Mouse (Mus musculus): Measurements from ENCODE around the gene Fam102b. TPM values are rescaled to one million over a fixed set of nuclear protein-coding genes. Genes with fewer than 3 reads are reported as not detected.

Gene Fam102b
- polyA plus RNA-seq, 1 experiment from 2014 or later: 12.2 TPM

DNA sequence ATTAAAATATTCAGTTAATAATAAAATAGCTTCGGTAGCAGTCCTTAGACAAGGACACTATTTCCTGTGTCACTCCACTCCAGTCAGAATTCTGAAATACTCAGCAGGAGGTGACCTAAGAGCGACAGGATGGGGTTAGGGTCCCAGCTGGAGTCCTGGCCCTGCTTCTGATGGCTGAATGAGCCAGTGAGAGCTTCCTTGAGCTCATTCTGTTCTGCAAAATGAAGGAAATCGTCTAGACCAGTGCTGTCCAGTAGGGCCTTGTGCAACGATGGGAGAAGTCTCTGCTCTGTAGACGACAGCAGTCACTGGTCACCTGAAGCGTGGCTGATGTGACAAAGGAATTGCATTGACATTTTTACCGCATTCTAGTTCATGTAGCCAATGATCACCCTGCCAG lies 16.0 kb upstream of the Fam102b start:
- Histone ChIP-seq H3K4me3 (ENCODE audit: low read depth, low read length) (no peak overlapping the region), H3K27ac (replicated peaks; ENCODE audit: low read depth, low read length) (no peak overlapping the region), H3K4me2 (ENCODE audit: low read depth, low read length) (no peak overlapping the region), H3K36me3 (replicated peaks; ENCODE audit: control insufficient read depth, insufficient read depth, low read depth, low read length) (no peaks in the 10 kb centered on the region), H3K4me1 (ENCODE audit: control insufficient read depth, insufficient read depth, low read length) (no peaks in the 10 kb centered on the region), H3K9me3 (replicated peaks; ENCODE audit: control insufficient read depth, low read length) (no peaks in the 10 kb centered on the region), H3K27me3 (ENCODE audit: control insufficient read depth, insufficient read depth, low read length) (no peaks in the 10 kb centered on the region), H3K9ac (replicated peaks; ENCODE audit: low read length) (no peak overlapping the region)
- no peak for ATAC-seq (replicated peaks; ENCODE audit: insufficient number of reproducible peaks, low FRiP score, low TSS enrichment, low read depth)
- DNase-seq (ENCODE audit: low spot score): no peak
- WGBS: 57% methylated on average over 7 of the region's 7 CpGs

DNA sequence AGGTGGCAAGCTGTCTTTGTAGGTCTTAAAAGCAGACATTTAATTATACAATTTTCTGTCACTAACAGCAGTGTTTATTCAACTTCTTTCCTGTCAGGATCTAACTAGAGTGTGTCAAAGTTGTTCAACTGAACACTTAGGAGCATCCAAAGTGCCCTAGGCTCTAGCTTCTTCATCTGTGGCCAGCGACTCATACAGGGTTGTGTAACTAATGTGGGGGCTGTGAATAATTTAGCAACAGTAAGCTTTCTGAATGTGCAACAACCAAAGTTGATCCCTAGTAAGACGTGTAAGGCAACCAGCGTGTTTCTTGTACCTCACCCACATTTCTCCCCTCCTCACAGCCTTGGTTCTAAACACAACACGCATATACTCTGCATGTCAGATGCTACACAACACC lies 13.5 kb upstream of the Fam102b start:
- Histone ChIP-seq H3K4me2 (ENCODE audit: low read depth, low read length) (no peak overlapping the region), H3K27me3 (ENCODE audit: control insufficient read depth, insufficient read depth, low read length) (no peaks in the 10 kb centered on the region), H3K9ac (replicated peaks; ENCODE audit: low read length) (no peak overlapping the region), H3K9me3 (replicated peaks; ENCODE audit: control insufficient read depth, low read length) (no peaks in the 10 kb centered on the region), H3K4me3 (ENCODE audit: low read depth, low read length) (no peak overlapping the region), H3K4me1 (ENCODE audit: control insufficient read depth, insufficient read depth, low read length) (no peaks in the 10 kb centered on the region), H3K27ac (replicated peaks; ENCODE audit: low read depth, low read length) (no peak overlapping the region), H3K36me3 (replicated peaks; ENCODE audit: control insufficient read depth, insufficient read depth, low read depth, low read length) (no peaks in the 10 kb centered on the region)
- DNase-seq (ENCODE audit: low spot score) (no peak), ATAC-seq (replicated peaks; ENCODE audit: insufficient number of reproducible peaks, low FRiP score, low TSS enrichment, low read depth) (no peak)
- WGBS: 80% methylated on average over 4 of the region's 4 CpGs

DNA sequence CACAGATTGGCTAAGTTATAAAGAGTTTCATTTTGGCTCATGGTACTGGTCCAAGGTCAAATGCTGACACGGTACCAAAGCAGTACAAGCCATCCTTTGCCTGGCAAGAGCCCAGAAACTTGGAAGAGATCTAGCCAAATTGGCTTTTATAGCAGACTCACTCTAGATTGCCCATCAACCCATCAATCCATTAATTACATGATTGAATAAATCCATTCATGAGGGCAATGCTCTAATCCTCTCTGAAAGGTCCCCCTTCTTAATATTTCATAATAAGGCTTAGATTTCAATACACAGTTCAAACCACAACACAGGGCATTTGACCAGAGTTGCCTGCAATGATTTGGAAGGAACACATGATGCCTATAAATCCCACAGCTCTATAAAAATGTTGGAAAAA lies 7.0 kb upstream of the Fam102b start:
- DNase-seq (ENCODE audit: low spot score): no peak
- no peaks in the 10 kb centered on the region for H3K36me3 ChIP-seq (replicated peaks; ENCODE audit: control insufficient read depth, insufficient read depth, low read depth, low read length)
- H3K27ac ChIP-seq (replicated peaks; ENCODE audit: low read depth, low read length): no peak overlapping the region
- no peak overlapping the region for H3K9ac ChIP-seq (replicated peaks; ENCODE audit: low read length)
- H3K9me3 ChIP-seq (replicated peaks; ENCODE audit: control insufficient read depth, low read length): no peaks in the 10 kb centered on the region
- H3K4me1 ChIP-seq (ENCODE audit: control insufficient read depth, insufficient read depth, low read length): no peaks in the 10 kb centered on the region
- no peak overlapping the region for H3K4me3 ChIP-seq (ENCODE audit: low read depth, low read length)
- WGBS: 70% methylated on average over 1 of the region's 1 CpGs
- ATAC-seq (replicated peaks; ENCODE audit: insufficient number of reproducible peaks, low FRiP score, low TSS enrichment, low read depth): no peak
- H3K27me3 ChIP-seq (ENCODE audit: control insufficient read depth, insufficient read depth, low read length): no peaks in the 10 kb centered on the region
- no peak overlapping the region for H3K4me2 ChIP-seq (ENCODE audit: low read depth, low read length)

DNA sequence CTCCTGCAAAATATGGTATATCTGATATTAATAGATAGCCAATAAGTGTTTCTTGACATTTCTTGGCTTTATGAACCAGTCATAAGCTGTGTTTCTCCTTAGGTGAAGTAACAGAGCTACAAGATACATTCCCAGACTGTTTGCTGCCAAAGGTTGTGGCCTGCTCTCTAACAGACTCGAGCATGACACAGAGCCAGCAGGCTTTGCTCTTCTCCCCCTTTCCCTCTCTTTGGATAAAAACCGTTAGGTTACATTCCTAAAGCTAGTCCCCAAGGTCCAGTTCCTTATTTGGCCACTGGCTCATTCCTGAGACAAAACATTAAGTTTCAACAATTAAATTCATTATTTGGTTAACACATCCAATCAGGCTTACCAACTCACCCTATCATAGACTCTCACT lies 4.9 kb upstream of the Fam102b start:
- H3K4me2 ChIP-seq (ENCODE audit: low read depth, low read length): no peak overlapping the region
- H3K4me1 ChIP-seq (ENCODE audit: control insufficient read depth, insufficient read depth, low read length): no peaks in the 10 kb centered on the region
- no peaks in the 10 kb centered on the region for H3K36me3 ChIP-seq (replicated peaks; ENCODE audit: control insufficient read depth, insufficient read depth, low read depth, low read length)
- DNase-seq (ENCODE audit: low spot score) (no peak), ATAC-seq (replicated peaks; ENCODE audit: insufficient number of reproducible peaks, low FRiP score, low TSS enrichment, low read depth) (no peak)
- H3K27ac ChIP-seq (replicated peaks; ENCODE audit: low read depth, low read length): no peak overlapping the region
- H3K9me3 ChIP-seq (replicated peaks; ENCODE audit: control insufficient read depth, low read length): no peaks in the 10 kb centered on the region
- H3K27me3 ChIP-seq (ENCODE audit: control insufficient read depth, insufficient read depth, low read length): no peaks in the 10 kb centered on the region
- no peak overlapping the region for H3K4me3 ChIP-seq (ENCODE audit: low read depth, low read length)
- H3K9ac ChIP-seq (replicated peaks; ENCODE audit: low read length): no peak overlapping the region
- 29% methylated on average over 2 of the region's 2 CpGs for WGBS

DNA sequence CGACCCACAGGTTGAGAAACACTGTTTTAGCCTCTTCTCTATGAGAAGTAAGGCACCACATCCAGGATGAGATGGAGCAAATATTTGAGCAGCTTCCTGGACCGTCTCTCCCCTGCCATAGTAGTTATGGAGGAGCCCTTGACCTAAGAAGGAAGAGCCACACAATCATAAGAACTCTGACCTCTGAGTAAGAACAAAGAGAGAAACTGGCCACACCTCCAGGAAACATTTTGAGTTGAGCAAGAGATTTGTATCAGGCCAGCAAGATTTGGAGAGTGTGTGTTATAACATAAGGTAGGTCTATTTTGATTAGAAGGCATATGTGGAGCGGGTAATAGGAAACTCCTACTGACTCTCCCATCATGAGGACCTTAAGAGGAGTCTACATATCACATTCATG lies 4.2 kb upstream of the Fam102b start:
- 80% methylated on average over 3 of the region's 3 CpGs for WGBS
- no peak overlapping the region for H3K4me3 ChIP-seq (ENCODE audit: low read depth, low read length)
- no peak overlapping the region for H3K4me2 ChIP-seq (ENCODE audit: low read depth, low read length)
- no peak for ATAC-seq (replicated peaks; ENCODE audit: insufficient number of reproducible peaks, low FRiP score, low TSS enrichment, low read depth)
- H3K36me3 ChIP-seq (replicated peaks; ENCODE audit: control insufficient read depth, insufficient read depth, low read depth, low read length): no peaks in the 10 kb centered on the region
- DNase-seq (ENCODE audit: low spot score): no peak
- H3K9me3 ChIP-seq (replicated peaks; ENCODE audit: control insufficient read depth, low read length): no peaks in the 10 kb centered on the region
- H3K27ac ChIP-seq (replicated peaks; ENCODE audit: low read depth, low read length): no peak overlapping the region
- H3K4me1 ChIP-seq (ENCODE audit: control insufficient read depth, insufficient read depth, low read length): no peaks in the 10 kb centered on the region
- H3K27me3 ChIP-seq (ENCODE audit: control insufficient read depth, insufficient read depth, low read length): no peaks in the 10 kb centered on the region
- H3K9ac ChIP-seq (replicated peaks; ENCODE audit: low read length): no peak overlapping the region

DNA sequence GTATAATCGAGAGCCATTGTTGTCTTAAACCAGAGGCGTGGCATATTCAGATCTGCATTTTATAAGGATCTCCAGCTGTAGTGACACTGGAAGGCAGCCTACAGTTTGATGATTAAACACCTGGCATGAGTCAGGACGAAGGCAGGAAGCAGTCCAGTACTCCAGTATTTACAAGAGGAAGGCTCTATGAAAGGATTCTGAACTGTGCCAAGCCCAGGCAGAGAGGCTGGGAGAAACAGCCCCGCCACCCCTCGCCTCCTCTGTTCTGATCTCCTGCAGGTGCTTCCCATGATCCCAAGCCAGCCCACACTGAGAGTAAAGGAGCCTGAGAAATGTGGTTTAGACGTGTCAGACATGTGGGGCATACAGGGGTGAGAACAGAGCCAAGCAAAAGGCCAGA lies 3.4 kb upstream of the Fam102b start:
- WGBS: 63% methylated on average over 6 of the region's 6 CpGs
- Histone ChIP-seq H3K9ac (replicated peaks; ENCODE audit: low read length) (no peak overlapping the region), H3K4me3 (ENCODE audit: low read depth, low read length) (no peak overlapping the region), H3K36me3 (replicated peaks; ENCODE audit: control insufficient read depth, insufficient read depth, low read depth, low read length) (no peaks in the 10 kb centered on the region), H3K4me1 (ENCODE audit: control insufficient read depth, insufficient read depth, low read length) (no peaks in the 10 kb centered on the region), H3K9me3 (replicated peaks; ENCODE audit: control insufficient read depth, low read length) (no peaks in the 10 kb centered on the region), H3K27me3 (ENCODE audit: control insufficient read depth, insufficient read depth, low read length) (no peaks in the 10 kb centered on the region), H3K4me2 (ENCODE audit: low read depth, low read length) (no peak overlapping the region), H3K27ac (replicated peaks; ENCODE audit: low read depth, low read length) (no peak overlapping the region)
- ATAC-seq (replicated peaks; ENCODE audit: insufficient number of reproducible peaks, low FRiP score, low TSS enrichment, low read depth) (no peak), DNase-seq (ENCODE audit: low spot score) (no peak)

DNA sequence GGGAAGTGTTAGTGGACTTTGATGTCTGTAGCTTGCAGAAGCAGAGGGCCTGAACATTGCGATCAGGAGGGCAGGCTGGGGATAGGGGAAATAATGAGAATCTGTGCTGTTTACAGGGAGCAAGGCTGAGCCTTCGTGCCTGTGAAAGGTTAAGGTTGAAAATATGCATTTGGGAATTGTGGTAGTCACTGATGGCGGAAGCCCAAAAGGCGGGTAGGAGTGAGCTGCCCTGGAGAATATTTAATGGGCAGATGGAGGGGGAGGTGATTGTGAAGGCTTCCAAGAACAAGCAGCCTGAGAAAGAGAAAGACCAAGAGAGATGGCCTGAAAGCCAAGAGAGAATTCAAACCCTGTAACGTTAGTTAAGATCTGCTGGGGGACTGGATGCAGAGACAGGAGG lies 2.3 kb upstream of the Fam102b start:
- no peaks in the 10 kb centered on the region for H3K36me3 ChIP-seq (replicated peaks; ENCODE audit: control insufficient read depth, insufficient read depth, low read depth, low read length)
- H3K27ac ChIP-seq (replicated peaks; ENCODE audit: low read depth, low read length): no peak overlapping the region
- DNase-seq (ENCODE audit: low spot score) (no peak), ATAC-seq (replicated peaks; ENCODE audit: insufficient number of reproducible peaks, low FRiP score, low TSS enrichment, low read depth) (no peak)
- H3K4me3 ChIP-seq (ENCODE audit: low read depth, low read length): no peak overlapping the region
- 44% methylated on average over 5 of the region's 5 CpGs for WGBS
- H3K9ac ChIP-seq (replicated peaks; ENCODE audit: low read length): no peak overlapping the region
- H3K4me2 ChIP-seq (ENCODE audit: low read depth, low read length): no peak overlapping the region
- peaks cover 2% of the 10 kb centered on the region; the same call in 1 of the 2 replicates for H3K4me1 ChIP-seq (ENCODE audit: control insufficient read depth, insufficient read depth, low read length)
- no peaks in the 10 kb centered on the region for H3K27me3 ChIP-seq (ENCODE audit: control insufficient read depth, insufficient read depth, low read length)
- no peaks in the 10 kb centered on the region for H3K9me3 ChIP-seq (replicated peaks; ENCODE audit: control insufficient read depth, low read length)

DNA sequence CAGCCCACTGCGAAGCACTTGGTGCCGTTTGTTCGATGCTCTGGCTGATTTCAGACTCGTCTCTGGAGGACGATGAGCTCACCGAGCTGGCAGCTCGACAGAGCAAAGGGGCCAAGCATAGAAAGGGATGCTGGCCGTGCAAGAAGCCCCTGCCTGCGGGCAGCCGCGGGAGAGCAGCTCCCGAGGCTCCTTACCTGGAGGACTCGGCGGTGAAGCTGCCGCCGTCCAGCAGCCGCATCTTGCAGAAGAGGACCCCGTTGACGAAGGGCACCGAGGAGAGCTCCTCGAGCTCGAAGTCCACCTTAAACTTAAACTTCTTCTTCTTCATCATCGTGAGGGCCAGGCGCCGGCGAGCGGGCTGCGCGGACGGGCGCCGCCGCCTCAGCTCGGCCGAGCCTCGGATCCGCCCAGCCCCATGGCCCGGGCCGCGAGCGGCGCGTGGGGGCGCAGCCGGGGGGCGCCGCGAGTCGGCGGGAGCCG lies 376 bp downstream of the Fam102b start:
- ATAC-seq (replicated peaks; ENCODE audit: insufficient number of reproducible peaks, low FRiP score, low TSS enrichment, low read depth): peak; percentile 73
- DNase-seq (ENCODE audit: low spot score): no peak
- WGBS: under 1% methylated on average over 36 of the region's 51 CpGs
- Histone ChIP-seq H3K4me3 (ENCODE audit: low read depth, low read length) (peak overlapping the region; percentile 65), H3K36me3 (replicated peaks; ENCODE audit: control insufficient read depth, insufficient read depth, low read depth, low read length) (no peaks in the 10 kb centered on the region), H3K9ac (replicated peaks; ENCODE audit: low read length) (peak overlapping the region; percentile 90), H3K4me2 (ENCODE audit: low read depth, low read length) (peak overlapping the region; percentile 88), H3K9me3 (replicated peaks; ENCODE audit: control insufficient read depth, low read length) (no peaks in the 10 kb centered on the region), H3K27me3 (ENCODE audit: control insufficient read depth, insufficient read depth, low read length) (no peaks in the 10 kb centered on the region), H3K4me1 (ENCODE audit: control insufficient read depth, insufficient read depth, low read length) (peaks cover 2% of the 10 kb centered on the region; the same call in 1 of the 2 replicates), H3K27ac (replicated peaks; ENCODE audit: low read depth, low read length) (peak overlapping the region; percentile 62; the same call in 1 of the 2 replicates)
